Mouse (Mus musculus): Measurements from ENCODE around the gene Pah. TPM values are rescaled to one million over a fixed set of nuclear protein-coding genes. Genes with fewer than 3 reads are reported as not detected.

The Pah gene
- total RNA-seq, 2 experiments from 2014 or later, result 0.46 TPM; not detected in 1

DNA sequence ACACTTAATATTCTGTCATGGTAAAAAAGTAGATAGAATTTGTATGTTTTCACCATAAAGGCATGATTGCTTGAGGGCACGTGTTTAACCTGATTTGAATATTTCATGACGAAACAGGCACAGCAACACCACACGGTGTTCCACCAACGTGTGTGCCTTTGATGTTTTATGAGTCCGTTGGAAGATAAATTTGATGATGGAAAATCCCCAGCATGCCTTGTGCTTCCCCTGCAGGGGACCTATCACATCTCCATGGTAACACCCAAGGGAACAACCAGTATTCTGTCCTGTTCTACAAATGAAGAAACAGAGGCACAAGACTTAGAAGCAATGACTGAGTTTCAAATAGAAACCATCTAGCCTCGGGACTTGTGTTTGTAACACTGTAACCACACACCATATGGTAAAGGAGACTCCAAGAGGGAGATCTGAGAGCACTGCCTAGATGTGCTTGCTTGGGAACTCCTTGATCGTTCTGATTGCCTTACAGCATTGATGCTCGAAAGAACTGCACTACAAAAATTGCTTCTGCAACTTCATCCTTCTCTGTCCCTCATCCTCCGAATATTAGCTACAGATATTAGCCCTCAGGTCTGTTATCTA is 75.6 kb downstream of the Pah start:
- intact Hi-C loops (cut with DNase I), result loop anchor here (5.0 kb wide), 3 partner anchors 260 to 730 kb away; partner anchors contain the start of gene Igf1
- DNase-seq (ENCODE audit: low spot score in 2 of 2), result peak; percentile 33 to 76

DNA sequence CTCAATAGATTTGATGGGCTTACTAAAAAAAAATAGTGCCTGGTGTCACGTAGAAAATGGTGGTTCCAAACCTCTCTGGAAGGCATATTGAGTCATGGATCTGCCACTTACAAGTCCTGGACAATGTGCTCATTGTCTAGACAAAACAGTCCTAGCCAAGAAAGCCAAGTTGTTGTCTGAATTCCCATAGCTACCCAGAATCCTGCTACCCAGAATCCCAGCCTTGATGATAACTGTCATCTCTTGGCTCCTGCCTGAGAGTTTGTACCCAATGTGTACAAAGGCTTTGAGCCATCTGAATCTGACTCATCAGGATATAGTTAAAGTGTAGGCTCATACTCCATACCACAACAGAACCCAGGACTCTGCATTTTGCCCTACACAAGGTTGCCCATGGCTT is 80.6 kb downstream of the Pah start:
- intact Hi-C loops (cut with DNase I), result no loop called here
- no peak for DNase-seq (ENCODE audit: low spot score in 2 of 2)

DNA sequence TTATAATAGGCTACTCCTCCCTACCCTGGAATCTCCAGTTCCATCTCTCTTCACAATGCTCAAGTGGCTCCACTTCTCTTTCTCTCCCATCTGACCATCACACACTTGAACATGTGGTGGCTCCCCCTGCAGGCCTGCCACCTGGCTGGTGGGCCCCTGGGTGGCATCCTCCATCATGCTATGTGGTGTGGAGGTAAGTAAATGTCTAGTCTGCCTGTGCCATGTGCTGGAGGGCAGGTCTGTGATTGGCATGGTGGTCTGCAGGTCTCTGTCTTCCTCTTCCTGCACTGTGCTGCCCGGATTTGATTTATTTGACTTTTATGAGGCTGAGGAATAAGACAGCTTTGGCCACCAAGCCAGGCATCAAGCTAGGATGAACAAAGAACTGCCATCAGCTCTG is 103.6 kb downstream of the Pah start:
- DNase-seq (ENCODE audit: low spot score in 2 of 2), result no peak
- intact Hi-C loops (cut with DNase I), result no loop called here

Other genes starting within 250 kb of the Pah start
- 1 to 10 TPM; 6.1 to 7.6 TPM for gene Ascl1, start 28.1 kb upstream of the Pah start, total RNA-seq (2021)